Mouse (Mus musculus) forebrain, embryonic 12.5 days (tissue): ENCODE results near the gene Sin3a. TPM values are rescaled to one million over a fixed set of nuclear protein-coding genes. Genes with fewer than 3 reads are reported as not detected.
A peak's percentile ranks its signal among the peaks of the same experiment; 100 is the strongest.

Experiments
- ATAC-seq: fragments of 200-750 bp; cut with Nextera tagmentation; 2 replicates; pipeline ENCODE4 v1.8.0; 2017; ENCODE audit warnings: moderate TSS enrichment; ENCODE audit not compliant: low FRiP score
- H3K27ac ChIP-seq: fragments of 300-500 bp; sonication (generic); 2 replicates; pipeline ENCODE4 v1.5.1; 2016; ENCODE audit warnings: mild to moderate bottlenecking
- H3K27me3 ChIP-seq: fragments of 300-500 bp; sonication (generic); 2 replicates; pipeline ENCODE4 v1.6.1; 2016; ENCODE audit warnings: mild to moderate bottlenecking
- H3K36me3 ChIP-seq: fragments of 300-500 bp; sonication (generic); replicated peaks from 2 replicates; pipeline ENCODE4 v1.6.1; 2016; ENCODE audit warnings: mild to moderate bottlenecking
- H3K4me1 ChIP-seq: fragments of 300-500 bp; sonication (generic); 2 replicates; pipeline ENCODE4 v1.6.1; 2016
- H3K4me2 ChIP-seq: fragments of 300-500 bp; sonication (generic); 2 replicates; pipeline ENCODE4 v1.6.1; 2016; ENCODE audit warnings: mild to moderate bottlenecking, moderate library complexity
- H3K4me3 ChIP-seq: fragments of 300-500 bp; sonication (generic); replicated peaks from 2 replicates; pipeline ENCODE4 v1.5.1; 2016; ENCODE audit warnings: mild to moderate bottlenecking
- H3K9ac ChIP-seq: fragments of 300-500 bp; sonication (generic); 2 replicates; pipeline ENCODE4 v1.6.1; 2016; ENCODE audit warnings: mild to moderate bottlenecking
- H3K9me3 ChIP-seq: fragments of 300-500 bp; sonication (generic); 2 replicates; pipeline ENCODE4 v1.6.1; 2016
- WGBS: fragments of 180-500 bp; shearing (Covaris S2); methylation state at CpG from one replicate; pipeline ENCODE4 v1.1.7; 2016; 5-methylcytosine and 5-hydroxymethylcytosine counted together
- polyA plus RNA-seq: library from polyadenylated mRNA; unstranded; fragments of >200 nt; fragmentation: Nextera tagmentation; extraction: Ambion mirVana; gene quantifications from 2 replicates; pipeline ENCODE4 v1.2.1, GENCODE M21; 2016

The Sin3a gene
- polyA plus RNA-seq, 1 experiment from 2014 or later = 42.1 TPM

DNA sequence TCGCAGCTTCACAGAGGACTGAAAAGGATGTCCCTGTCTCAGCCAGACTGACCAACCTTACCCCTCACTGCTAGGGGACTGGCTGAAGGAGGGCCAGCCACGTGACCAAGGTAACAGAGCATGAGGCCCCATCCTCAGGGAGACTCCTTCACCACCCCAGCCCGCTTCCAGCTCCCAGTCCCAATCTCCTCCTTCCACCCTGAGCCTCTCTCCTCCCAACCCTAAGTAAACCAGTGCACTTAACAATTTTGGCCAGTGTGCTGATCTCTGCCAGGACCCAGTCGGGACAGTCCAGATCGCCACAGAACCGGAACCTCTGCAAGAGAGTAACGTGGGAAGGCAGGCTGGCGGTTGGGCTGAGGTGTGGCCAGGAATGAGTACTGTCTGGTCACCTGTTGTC is 85.0 kb downstream of the Sin3a start:
- 84% methylated on average over 8 of the region's 8 CpGs for WGBS
- no peak overlapping the region for H3K27ac ChIP-seq
- 0 out of 2 replicates have a peak overlapping the region, but pooled peaks have one; percentile 97 for H3K4me2 ChIP-seq
- H3K36me3 ChIP-seq = peaks cover 10% of the 10 kb centered on the region
- ATAC-seq = no peak
- H3K4me3 ChIP-seq = peak overlapping the region; percentile 82; the same call in 1 of the 2 replicates
- H3K4me1 ChIP-seq = peaks cover 22% of the 10 kb centered on the region
- peaks cover 6% of the 10 kb centered on the region for H3K27me3 ChIP-seq
- H3K9me3 ChIP-seq = no peaks in the 10 kb centered on the region
- H3K9ac ChIP-seq = no peak overlapping the region

DNA sequence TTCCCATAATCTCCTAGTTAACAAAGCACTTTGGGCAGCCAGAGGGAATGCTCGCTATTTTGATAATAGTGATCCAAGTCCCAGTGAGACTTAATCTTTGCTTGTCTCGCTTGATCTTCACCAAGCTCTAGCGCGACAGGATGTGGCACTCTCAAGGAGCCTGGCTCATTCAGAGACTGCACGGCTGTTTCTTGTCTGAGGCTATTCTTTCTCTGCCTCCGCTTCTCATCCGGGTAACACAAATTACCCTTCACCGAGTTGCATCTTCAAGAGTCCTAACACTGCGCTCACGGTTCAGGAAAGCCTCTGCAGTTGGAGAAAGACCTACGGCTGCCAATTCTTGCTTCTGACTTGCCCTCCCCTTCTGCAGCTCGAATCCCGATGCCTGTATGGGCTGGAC is 85.7 kb downstream of the Sin3a start:
- peaks cover 22% of the 10 kb centered on the region for H3K4me1 ChIP-seq
- H3K9ac ChIP-seq = peak overlapping the region; percentile 76
- peak overlapping the region; percentile 97 for H3K4me2 ChIP-seq
- 34% methylated on average over 13 of the region's 13 CpGs for WGBS
- no peak; the same call in 1 of the 2 replicates for ATAC-seq
- H3K4me3 ChIP-seq = peak overlapping the region; percentile 82
- H3K27ac ChIP-seq = no peak overlapping the region
- H3K36me3 ChIP-seq = peaks cover 10% of the 10 kb centered on the region
- no peaks in the 10 kb centered on the region for H3K9me3 ChIP-seq
- peaks cover 6% of the 10 kb centered on the region for H3K27me3 ChIP-seq

DNA sequence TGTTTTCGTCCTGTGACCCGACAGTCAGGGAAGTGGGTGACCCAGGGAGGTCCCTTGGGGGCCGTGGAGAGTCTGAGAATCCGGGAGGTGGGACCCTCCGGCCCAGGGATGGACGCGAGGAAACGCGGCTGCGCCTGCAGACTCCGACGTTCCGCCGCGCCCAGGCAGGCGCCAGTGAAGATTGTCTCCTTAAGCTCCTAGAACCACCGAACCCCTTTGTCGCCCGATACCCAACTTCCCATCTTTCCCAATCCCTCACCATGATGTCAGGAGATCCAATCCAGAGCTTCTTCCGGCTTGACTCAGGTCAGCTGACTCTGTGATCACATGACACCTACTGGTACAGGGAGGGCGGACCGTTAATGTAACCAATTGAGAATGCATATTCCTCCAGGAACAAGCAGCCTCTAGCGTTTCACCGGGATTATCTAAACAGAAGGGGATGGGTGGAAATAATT is 86.2 kb downstream of the Sin3a start, which contains the start of gene Commd4:
Commd4 (minus strand) TSS at position 319 of the 458 bp plus-strand sequence.
- H3K4me1 ChIP-seq = peaks cover 22% of the 10 kb centered on the region
- peak within 1 kb of the TSS; percentile 82 for H3K4me3 ChIP-seq
- peaks cover 10% of the 10 kb centered on the region for H3K36me3 ChIP-seq
- no peaks in the 10 kb centered on the region for H3K9me3 ChIP-seq
- ATAC-seq = peak; percentile 94
- H3K4me2 ChIP-seq = peak within 1 kb of the TSS; percentile 97
- H3K9ac ChIP-seq = peak within 1 kb of the TSS; percentile 76
- under 1% methylated on average over 24 of the region's 24 CpGs for WGBS
- peak within 1 kb of the TSS; percentile 42; the same call in 1 of the 2 replicates for H3K27ac ChIP-seq
- peaks cover 6% of the 10 kb centered on the region for H3K27me3 ChIP-seq

DNA sequence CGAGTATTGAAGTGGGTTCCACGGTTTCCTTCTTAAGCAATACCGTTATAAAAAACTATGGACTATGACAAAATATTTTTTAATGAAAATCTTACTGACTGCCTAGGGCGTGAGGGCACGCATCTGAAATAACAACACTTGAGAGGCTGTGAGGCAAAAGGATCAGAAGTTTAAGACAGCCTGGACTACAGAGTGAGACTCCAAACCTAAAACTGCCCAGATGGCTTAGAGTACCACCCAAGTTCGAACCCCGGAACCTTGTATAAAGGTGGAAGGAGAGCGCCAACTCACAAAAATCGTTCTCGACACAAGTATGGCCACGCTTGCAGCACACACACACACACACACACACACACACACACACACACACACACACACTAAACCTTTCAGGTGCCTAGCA is 86.7 kb downstream of the Sin3a start:
- peaks cover 6% of the 10 kb centered on the region for H3K27me3 ChIP-seq
- ATAC-seq = peak; percentile 37
- H3K36me3 ChIP-seq = peaks cover 10% of the 10 kb centered on the region
- H3K27ac ChIP-seq = peak overlapping the region; percentile 42; the same call in 1 of the 2 replicates
- peaks cover 22% of the 10 kb centered on the region for H3K4me1 ChIP-seq
- peak overlapping the region; percentile 97 for H3K4me2 ChIP-seq
- no peaks in the 10 kb centered on the region for H3K9me3 ChIP-seq
- H3K4me3 ChIP-seq = peak overlapping the region; percentile 82
- peak overlapping the region; percentile 76; the same call in 1 of the 2 replicates for H3K9ac ChIP-seq
- WGBS = 36% methylated on average over 11 of the region's 11 CpGs

DNA sequence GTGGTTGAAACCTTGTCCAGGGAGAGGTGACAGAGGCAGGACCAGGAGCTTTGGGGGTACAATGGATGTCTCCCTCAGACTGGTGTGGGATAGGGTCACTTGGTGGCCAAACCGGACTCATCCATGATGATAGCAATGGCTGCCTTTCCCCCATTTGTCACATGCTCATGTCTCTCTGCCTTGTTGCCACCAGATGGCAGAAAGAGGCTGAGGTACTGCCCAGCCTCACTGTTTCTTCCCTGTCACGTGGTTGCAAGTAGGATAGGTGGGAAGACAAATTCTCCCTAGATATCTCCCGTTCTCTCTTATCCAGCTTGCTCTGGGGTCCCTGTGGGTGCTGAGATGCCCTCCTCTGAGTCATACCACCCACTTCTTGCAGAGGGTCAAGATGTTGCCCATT is 90.7 kb downstream of the Sin3a start:
- ATAC-seq = no peak
- Histone ChIP-seq H3K27me3 (peaks cover 6% of the 10 kb centered on the region), H3K4me3 (no peak overlapping the region), H3K27ac (no peak overlapping the region), H3K4me2 (no peak overlapping the region), H3K9ac (no peak overlapping the region), H3K4me1 (peaks cover 9% of the 10 kb centered on the region), H3K36me3 (no peaks in the 10 kb centered on the region), H3K9me3 (no peaks in the 10 kb centered on the region)
- WGBS = 26% methylated on average over 3 of the region's 3 CpGs

DNA sequence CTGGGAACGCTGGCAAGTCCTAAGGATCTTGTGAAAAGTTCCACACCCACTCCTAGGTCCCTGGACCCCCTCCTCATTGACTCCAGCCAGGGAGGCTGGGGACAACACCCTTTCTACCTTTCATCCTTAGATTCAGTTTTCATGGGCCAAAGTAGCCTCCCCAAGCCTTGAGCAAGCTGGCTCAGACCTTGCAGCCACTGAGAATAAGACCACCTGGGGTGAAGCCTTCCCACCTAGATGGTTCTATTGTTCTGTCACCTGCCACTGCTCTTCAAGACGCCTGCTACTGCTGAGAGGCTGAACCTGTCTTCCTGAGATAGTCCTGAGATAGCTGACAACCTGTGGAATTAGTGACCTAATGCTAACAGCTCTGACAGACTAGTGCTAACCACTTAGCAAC is 91.3 kb downstream of the Sin3a start:
- peaks cover 6% of the 10 kb centered on the region for H3K27me3 ChIP-seq
- H3K4me1 ChIP-seq = peaks cover 5% of the 10 kb centered on the region; the same call in 1 of the 2 replicates
- no peaks in the 10 kb centered on the region for H3K36me3 ChIP-seq
- no peak overlapping the region for H3K9ac ChIP-seq
- no peak overlapping the region for H3K4me2 ChIP-seq
- H3K4me3 ChIP-seq = no peak overlapping the region
- WGBS = 43% methylated on average over 2 of the region's 2 CpGs
- H3K9me3 ChIP-seq = no peaks in the 10 kb centered on the region
- no peak overlapping the region for H3K27ac ChIP-seq
- no peak for ATAC-seq

DNA sequence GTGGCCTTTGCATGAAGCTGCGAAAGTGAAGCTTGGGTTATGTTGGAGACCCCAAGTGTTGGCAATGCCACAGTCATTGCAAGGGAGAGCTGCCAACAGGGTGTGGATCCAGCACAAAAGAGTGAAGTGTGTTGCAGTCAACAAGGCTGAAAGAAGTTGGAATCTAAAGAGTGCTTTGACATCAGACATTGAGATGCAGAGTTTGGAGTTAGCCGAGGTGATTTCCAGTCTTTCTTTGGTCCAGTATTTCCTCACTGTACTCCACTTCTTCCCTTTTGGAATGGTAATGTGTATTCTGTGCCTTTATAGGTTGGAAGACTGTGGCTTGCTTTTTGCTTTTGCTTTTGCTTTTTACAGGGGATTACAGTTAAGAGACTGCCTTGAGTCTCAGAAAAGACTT is 94.3 kb downstream of the Sin3a start:
- H3K4me3 ChIP-seq = no peak overlapping the region
- WGBS = 85% methylated on average over 2 of the region's 2 CpGs
- H3K4me1 ChIP-seq = no peaks in the 10 kb centered on the region
- no peaks in the 10 kb centered on the region for H3K27me3 ChIP-seq
- H3K27ac ChIP-seq = no peak overlapping the region
- H3K36me3 ChIP-seq = no peaks in the 10 kb centered on the region
- no peaks in the 10 kb centered on the region for H3K9me3 ChIP-seq
- H3K4me2 ChIP-seq = no peak overlapping the region
- H3K9ac ChIP-seq = no peak overlapping the region
- no peak for ATAC-seq

DNA sequence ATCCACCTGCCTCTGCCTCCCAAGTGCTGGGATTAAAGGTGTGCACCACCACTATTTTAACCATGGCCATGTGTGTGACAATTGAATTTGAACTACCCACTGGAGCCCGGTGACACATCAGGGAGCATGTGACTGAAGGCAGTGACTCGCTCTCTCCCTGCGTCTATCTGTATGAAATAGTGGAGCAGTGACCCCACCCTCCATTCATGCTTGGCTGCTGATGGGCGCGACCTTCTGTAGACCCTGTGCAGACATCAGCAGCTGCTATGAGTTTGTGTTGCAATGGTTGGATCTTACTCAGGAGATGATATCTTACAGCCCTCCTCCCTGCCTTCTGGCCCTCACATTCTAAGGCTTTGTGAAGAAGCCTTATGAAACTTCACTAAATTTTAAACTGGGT is 96.6 kb downstream of the Sin3a start:
- Histone ChIP-seq H3K27me3 (no peaks in the 10 kb centered on the region), H3K36me3 (no peaks in the 10 kb centered on the region), H3K9me3 (no peaks in the 10 kb centered on the region), H3K4me3 (no peak overlapping the region), H3K4me2 (no peak overlapping the region), H3K27ac (no peak overlapping the region), H3K4me1 (no peaks in the 10 kb centered on the region), H3K9ac (no peak overlapping the region)
- 84% methylated on average over 5 of the region's 5 CpGs for WGBS
- ATAC-seq = no peak

Other genes with a start within 250 kb of the Sin3a start
- gene Odf3l1, start 207.4 kb upstream of the Sin3a start, polyA plus RNA-seq = not detected in 2 replicates
- 3.0 and 3.8 TPM in 2 replicates for gene Cspg4, start 207.0 kb upstream of the Sin3a start, polyA plus RNA-seq
- 6.0 and 6.2 TPM in 2 replicates for gene Snx33, start 143.7 kb upstream of the Sin3a start, polyA plus RNA-seq
- gene Imp3, start 134.6 kb upstream of the Sin3a start, polyA plus RNA-seq = 69.6 and 71.4 TPM in 2 replicates
- 25.7 and 27.6 TPM in 2 replicates for gene Snupn, start 121.2 kb upstream of the Sin3a start, polyA plus RNA-seq
- gene Ptpn9, start 77.1 kb upstream of the Sin3a start, polyA plus RNA-seq = 26.1 and 27.4 TPM in 2 replicates
- 50.8 and 52.1 TPM in 2 replicates for gene Man2c1, start 58.6 kb downstream of the Sin3a start, polyA plus RNA-seq
- gene Neil1, start 76.3 kb downstream of the Sin3a start, polyA plus RNA-seq = 6.1 TPM in 2 replicates
- 108 TPM in 2 replicates for gene Commd4, start 86.3 kb downstream of the Sin3a start, polyA plus RNA-seq
- 0.06 TPM in 1 of 2 replicates, not detected in the other for gene Trcg1, start 164.5 kb downstream of the Sin3a start, polyA plus RNA-seq
- 9.1 and 11.7 TPM in 2 replicates for gene 1700017B05Rik, start 190.6 kb downstream of the Sin3a start, polyA plus RNA-seq